Mouse (Mus musculus) neural tube, embryonic 13.5 days (tissue): ENCODE measurements around the gene Oasl2. TPM values are rescaled to one million over a fixed set of nuclear protein-coding genes. Genes with fewer than 3 reads are reported as not detected.
A peak's percentile ranks its signal among the peaks of the same experiment; 100 is the strongest.
"Not testable (repeated sequence)": the region's sequence is repeated elsewhere in the genome, so short reads cannot be mapped to it uniquely, and the experiment has no call there.

ENCODE experiments used
- ATAC-seq: fragments of 200-750 bp; cut with Nextera tagmentation; 2 replicates; pipeline ENCODE4 v1.8.0; 2017; ENCODE audit warnings: low read depth, mild to moderate bottlenecking, moderate TSS enrichment, moderate library complexity
- H3K27ac ChIP-seq: fragments of 300-500 bp; sonication (generic); replicated peaks from 2 replicates; pipeline ENCODE4 v1.5.1; 2015; ENCODE audit warnings: moderate library complexity, mild to moderate bottlenecking, inconsistent platforms
- H3K27me3 ChIP-seq: fragments of 300-500 bp; sonication (generic); 2 replicates; pipeline ENCODE4 v1.6.1; 2015; ENCODE audit warnings: mild to moderate bottlenecking, inconsistent platforms
- H3K36me3 ChIP-seq: fragments of 300-500 bp; sonication (generic); 2 replicates; pipeline ENCODE4 v1.6.1; 2015; ENCODE audit warnings: mild to moderate bottlenecking, inconsistent platforms
- H3K4me1 ChIP-seq: fragments of 300-500 bp; sonication (generic); replicated peaks from 2 replicates; pipeline ENCODE4 v1.6.1; 2015; ENCODE audit warnings: inconsistent platforms
- H3K4me2 ChIP-seq: fragments of 300-500 bp; sonication (generic); 2 replicates; pipeline ENCODE4 v1.6.1; 2015; ENCODE audit warnings: inconsistent platforms, mild to moderate bottlenecking, moderate library complexity
- H3K4me3 ChIP-seq: fragments of 300-500 bp; sonication (generic); 2 replicates; pipeline ENCODE4 v1.5.1; 2015; ENCODE audit warnings: mild to moderate bottlenecking, inconsistent platforms
- H3K9ac ChIP-seq: fragments of 300-500 bp; sonication (generic); 2 replicates; pipeline ENCODE4 v1.6.1; 2015; ENCODE audit warnings: moderate library complexity, mild to moderate bottlenecking, inconsistent platforms
- H3K9me3 ChIP-seq: fragments of 300-500 bp; sonication (generic); 2 replicates; pipeline ENCODE4 v1.6.1; 2016; ENCODE audit warnings: inconsistent platforms
- WGBS: fragments of 180-500 bp; shearing (Covaris S2); methylation state at CpG from one replicate; pipeline ENCODE4 v1.1.7; 2015; 5-methylcytosine and 5-hydroxymethylcytosine counted together
- polyA plus RNA-seq: library from polyadenylated mRNA; unstranded; fragments of >200 nt; fragmentation: Nextera tagmentation; extraction: Ambion mirVana; gene quantifications from 2 replicates; pipeline ENCODE4 v1.2.1, GENCODE M21; 2015

Oasl2 gene
- polyA plus RNA-seq, 1 experiment from 2014 or later, result 5.1 TPM

DNA sequence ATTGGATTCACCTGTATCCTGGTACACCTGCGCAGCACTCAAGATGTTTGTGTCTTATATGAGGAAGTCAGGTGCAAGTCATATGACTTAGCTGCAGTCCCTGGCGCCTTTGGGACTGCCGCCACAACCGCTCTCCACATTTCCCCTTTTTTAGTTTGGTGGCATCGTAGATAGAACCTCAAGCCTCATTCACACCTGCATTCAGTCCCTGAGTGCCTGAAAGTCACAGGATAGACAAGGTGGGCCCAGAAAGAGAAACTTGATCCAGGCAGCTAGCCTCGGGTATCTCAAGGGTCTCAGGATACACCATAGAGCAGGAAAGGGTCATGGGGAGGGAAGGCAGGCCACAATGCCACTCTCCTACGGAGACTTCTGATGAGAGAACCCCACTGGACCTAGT lies 14.4 kb upstream of the Oasl2 start:
- WGBS, result 95% methylated on average over 7 of the region's 7 CpGs
- H3K27me3 ChIP-seq, H3K4me1 ChIP-seq, H3K36me3 ChIP-seq, H3K9me3 ChIP-seq, ATAC-seq, H3K4me2 ChIP-seq, H3K4me3 ChIP-seq, H3K27ac ChIP-seq, H3K9ac ChIP-seq: not testable (repeated sequence)

DNA sequence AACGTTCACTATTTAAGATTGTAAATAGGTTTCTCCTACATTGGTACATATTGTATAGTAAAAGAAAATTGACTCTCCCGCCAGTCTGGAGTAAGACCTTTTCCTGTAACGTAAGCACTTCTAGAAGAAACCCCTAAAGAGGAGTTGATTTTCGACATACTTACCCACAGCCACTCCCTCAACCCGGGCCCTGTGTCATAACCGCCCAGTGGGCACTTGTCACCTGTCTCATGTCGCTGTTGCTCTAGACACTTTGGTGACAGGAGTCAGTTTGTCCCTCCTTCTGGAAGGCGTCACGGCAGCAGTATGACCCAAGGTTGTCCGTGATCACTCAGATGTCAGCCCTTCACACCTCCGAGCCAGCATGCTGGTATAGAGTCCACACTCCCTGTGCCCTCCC lies 13.7 kb upstream of the Oasl2 start:
- H3K27me3 ChIP-seq, result no peaks in the 10 kb centered on the region
- H3K27ac ChIP-seq, result no peak overlapping the region
- no peaks in the 10 kb centered on the region for H3K9me3 ChIP-seq
- H3K4me1 ChIP-seq, result no peaks in the 10 kb centered on the region
- H3K9ac ChIP-seq, result no peak overlapping the region
- H3K4me2 ChIP-seq, result no peak overlapping the region
- no peak overlapping the region for H3K4me3 ChIP-seq
- WGBS, result 93% methylated on average over 11 of the region's 11 CpGs
- no peaks in the 10 kb centered on the region for H3K36me3 ChIP-seq
- no peak for ATAC-seq

DNA sequence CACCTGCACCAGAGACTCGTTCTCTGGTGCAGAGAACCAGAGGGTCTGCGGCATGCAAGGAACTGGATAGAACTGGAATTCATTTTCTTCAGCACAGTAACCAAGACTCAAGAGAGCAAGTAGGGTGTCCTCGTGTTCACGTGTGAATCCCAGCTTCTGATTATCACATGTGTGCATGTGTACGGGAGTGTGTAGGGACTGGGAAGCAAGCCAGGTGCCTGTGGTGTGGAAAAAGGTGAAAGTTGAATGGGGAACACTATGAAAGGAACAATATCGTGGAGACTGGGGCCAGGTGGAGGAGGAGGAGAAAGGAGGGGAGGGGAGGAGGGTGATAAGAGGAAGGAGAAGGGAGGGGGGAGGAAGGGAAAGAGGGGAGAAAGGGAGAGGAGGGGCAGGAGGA lies 9.9 kb upstream of the Oasl2 start:
- Histone ChIP-seq H3K36me3 (no peaks in the 10 kb centered on the region), H3K9me3 (no peaks in the 10 kb centered on the region), H3K4me2 (no peak overlapping the region), H3K27me3 (no peaks in the 10 kb centered on the region), H3K27ac (no peak overlapping the region), H3K9ac (no peak overlapping the region), H3K4me3 (no peak overlapping the region), H3K4me1 (no peaks in the 10 kb centered on the region)
- WGBS, result 82% methylated on average over 6 of the region's 6 CpGs
- no peak for ATAC-seq

DNA sequence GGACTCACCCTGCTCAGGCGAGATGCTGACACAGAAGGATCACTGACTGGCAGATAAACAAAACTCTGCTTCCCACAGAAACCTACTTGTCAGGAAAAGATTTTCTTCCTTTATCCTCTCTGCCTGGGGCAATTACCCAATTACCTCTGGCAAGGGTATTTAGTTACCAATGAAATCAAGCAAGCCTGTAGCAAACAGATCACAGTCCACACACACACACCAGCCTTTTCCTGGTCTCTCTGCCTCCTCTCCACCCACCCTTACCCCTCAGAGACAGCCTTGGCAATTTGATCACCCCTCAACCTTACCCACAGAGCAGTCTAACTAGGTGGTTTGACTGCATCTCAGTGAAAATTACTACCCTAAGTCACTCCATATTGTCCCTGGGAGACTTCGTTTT lies 7.7 kb upstream of the Oasl2 start:
- Histone ChIP-seq H3K4me2 (no peak overlapping the region), H3K4me3 (no peak overlapping the region), H3K27me3 (no peaks in the 10 kb centered on the region), H3K9me3 (no peaks in the 10 kb centered on the region), H3K27ac (no peak overlapping the region), H3K36me3 (no peaks in the 10 kb centered on the region), H3K4me1 (no peaks in the 10 kb centered on the region), H3K9ac (no peak overlapping the region)
- ATAC-seq, result no peak
- 84% methylated on average over 2 of the region's 2 CpGs for WGBS

DNA sequence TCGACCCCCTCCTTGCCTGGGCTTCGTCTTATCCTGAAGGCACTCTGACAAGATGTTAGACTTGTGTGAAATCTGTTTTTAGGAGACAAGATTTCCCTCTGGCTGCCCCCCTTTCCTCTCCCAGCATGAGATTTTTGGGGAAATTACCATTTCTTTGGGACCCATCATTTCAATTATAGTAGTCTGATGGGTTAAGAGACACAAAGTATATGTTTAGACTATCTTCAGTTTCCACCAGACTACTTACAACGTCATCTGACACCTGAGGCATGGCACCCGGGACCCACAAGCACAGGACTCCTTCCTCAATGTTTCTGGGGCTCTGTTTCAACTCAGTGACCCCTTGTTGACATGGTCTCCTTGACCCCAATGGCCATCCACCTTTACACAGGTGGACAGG lies 1.2 kb upstream of the Oasl2 start:
- Histone ChIP-seq H3K4me1 (no peaks in the 10 kb centered on the region; the same call in 1 of the 2 replicates), H3K4me3 (no peak overlapping the region), H3K9me3 (no peaks in the 10 kb centered on the region), H3K27me3 (no peaks in the 10 kb centered on the region), H3K36me3 (no peaks in the 10 kb centered on the region), H3K4me2 (no peak overlapping the region), H3K9ac (no peak overlapping the region), H3K27ac (no peak overlapping the region)
- 88% methylated on average over 4 of the region's 4 CpGs for WGBS
- ATAC-seq, result no peak

DNA sequence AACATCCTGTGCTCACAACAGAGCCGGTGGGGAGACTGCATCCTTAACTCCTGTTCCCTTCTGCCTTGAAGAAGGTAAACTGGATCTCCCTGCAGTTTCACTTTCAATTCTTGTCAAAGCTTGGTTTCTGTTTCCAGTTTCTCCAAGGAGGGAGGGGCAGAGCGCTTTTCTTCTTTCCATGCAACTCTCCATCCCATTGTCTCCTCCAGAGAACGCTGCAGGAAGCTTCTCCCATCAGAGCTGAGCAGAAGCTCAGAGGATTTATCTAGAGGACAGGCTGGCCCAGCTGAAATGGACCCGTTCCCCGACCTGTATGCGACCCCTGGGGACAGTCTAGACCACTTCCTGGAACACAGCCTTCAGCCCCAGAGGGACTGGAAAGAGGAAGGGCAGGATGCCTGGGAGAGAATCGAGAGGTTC lies 648 bp downstream of the Oasl2 start:
- WGBS, result 16% methylated on average over 7 of the region's 7 CpGs
- no peak overlapping the region for H3K27ac ChIP-seq
- no peaks in the 10 kb centered on the region; the same call in 1 of the 2 replicates for H3K4me1 ChIP-seq
- H3K9me3 ChIP-seq, result no peaks in the 10 kb centered on the region
- H3K4me3 ChIP-seq, result no peak overlapping the region
- ATAC-seq, result no peak
- H3K9ac ChIP-seq, result no peak overlapping the region
- no peaks in the 10 kb centered on the region for H3K27me3 ChIP-seq
- no peaks in the 10 kb centered on the region for H3K36me3 ChIP-seq
- H3K4me2 ChIP-seq, result peak overlapping the region; percentile 24

DNA sequence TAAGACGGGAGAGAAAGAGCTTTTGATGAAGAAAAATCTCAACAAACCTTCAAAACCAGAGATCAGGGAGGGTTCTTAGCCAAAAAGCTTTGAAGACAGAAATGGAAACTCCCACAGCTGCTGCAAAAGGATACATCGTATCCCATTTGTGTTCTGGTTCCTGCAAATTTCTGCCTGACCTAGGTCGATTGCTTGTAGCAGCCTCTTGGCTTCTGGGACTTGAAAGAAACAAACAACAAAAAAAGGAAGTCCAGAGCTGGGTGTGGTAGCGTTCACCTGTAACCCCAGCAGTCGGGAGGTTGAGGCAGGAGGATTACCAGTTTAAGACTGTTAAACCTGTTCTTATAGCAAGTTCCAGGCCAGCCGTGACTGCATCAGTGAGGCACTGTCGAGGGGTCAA lies 2.1 kb downstream of the Oasl2 start:
- H3K4me2 ChIP-seq, result no peak overlapping the region
- H3K27me3 ChIP-seq, result no peaks in the 10 kb centered on the region
- no peaks in the 10 kb centered on the region; the same call in 1 of the 2 replicates for H3K4me1 ChIP-seq
- no peak overlapping the region for H3K9ac ChIP-seq
- H3K36me3 ChIP-seq, result no peaks in the 10 kb centered on the region
- 84% methylated on average over 7 of the region's 7 CpGs for WGBS
- no peak overlapping the region for H3K27ac ChIP-seq
- H3K4me3 ChIP-seq, result no peak overlapping the region
- ATAC-seq, result no peak
- H3K9me3 ChIP-seq, result no peaks in the 10 kb centered on the region

DNA sequence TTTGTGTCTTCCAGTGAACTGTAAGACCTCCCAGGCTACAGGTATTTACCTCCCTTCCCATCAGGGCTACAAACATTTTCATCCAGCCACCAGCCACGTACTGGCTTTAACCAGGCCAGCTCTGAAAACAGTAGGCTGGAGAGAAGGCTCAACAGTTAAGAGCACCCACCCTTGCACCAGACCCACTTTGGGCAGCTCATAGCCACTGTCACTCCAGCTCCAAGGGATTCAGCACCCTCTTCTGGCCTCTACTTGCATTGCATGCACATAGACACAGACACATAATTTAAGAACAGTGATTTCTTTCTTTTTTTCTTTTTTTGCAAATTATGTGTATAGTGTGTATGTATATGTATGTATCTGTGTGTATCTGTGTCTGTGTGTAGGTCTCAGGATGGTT lies 5.7 kb downstream of the Oasl2 start:
- Histone ChIP-seq H3K27me3 (no peaks in the 10 kb centered on the region), H3K4me1 (no peaks in the 10 kb centered on the region; the same call in 1 of the 2 replicates), H3K4me2 (no peak overlapping the region), H3K36me3 (no peaks in the 10 kb centered on the region), H3K9ac (no peak overlapping the region), H3K4me3 (no peak overlapping the region), H3K27ac (no peak overlapping the region), H3K9me3 (no peaks in the 10 kb centered on the region)
- WGBS, result 43% methylated on average over 1 of the region's 1 CpGs
- no peak for ATAC-seq

DNA sequence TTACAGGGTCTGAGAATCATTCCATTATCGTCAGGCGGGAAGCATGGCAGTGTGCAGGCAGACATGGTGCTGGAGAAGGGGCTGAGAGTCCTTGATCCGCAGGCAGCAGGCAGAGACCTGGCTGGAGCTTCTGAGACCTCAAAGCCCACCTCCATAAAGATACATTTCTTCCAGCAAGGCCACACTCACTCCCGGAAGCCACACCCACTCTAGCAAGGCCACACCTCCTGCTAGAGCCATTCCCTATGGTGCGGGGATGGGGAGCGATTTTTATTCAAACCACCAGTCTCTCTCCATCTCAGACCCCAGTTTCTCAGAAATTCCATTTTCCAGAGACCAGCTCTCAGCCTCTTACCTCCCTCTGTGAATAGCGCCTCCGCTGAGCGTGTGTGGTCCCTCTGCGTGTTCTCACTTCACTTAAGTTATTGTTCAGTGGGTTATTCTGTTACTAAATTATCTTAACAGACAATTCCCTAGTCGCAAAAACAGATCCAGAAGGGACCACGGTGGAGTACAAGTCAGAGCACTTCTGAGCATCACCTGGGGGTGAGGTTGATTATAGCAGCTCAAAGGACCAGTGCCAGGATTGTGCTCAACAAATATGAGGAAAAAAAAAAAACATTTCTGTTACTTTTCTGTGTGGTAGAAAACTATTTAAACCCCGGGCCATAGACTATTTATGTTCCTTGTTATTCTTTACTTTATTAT lies 12.0 kb downstream of the Oasl2 start:
- Histone ChIP-seq H3K4me1 (no peaks in the 10 kb centered on the region), H3K9me3 (no peaks in the 10 kb centered on the region), H3K4me2 (no peak overlapping the region), H3K27ac (no peak overlapping the region), H3K9ac (no peak overlapping the region), H3K27me3 (no peaks in the 10 kb centered on the region), H3K36me3 (no peaks in the 10 kb centered on the region), H3K4me3 (no peak overlapping the region)
- ATAC-seq, result no peak
- WGBS, result 47% methylated on average over 13 of the region's 13 CpGs

DNA sequence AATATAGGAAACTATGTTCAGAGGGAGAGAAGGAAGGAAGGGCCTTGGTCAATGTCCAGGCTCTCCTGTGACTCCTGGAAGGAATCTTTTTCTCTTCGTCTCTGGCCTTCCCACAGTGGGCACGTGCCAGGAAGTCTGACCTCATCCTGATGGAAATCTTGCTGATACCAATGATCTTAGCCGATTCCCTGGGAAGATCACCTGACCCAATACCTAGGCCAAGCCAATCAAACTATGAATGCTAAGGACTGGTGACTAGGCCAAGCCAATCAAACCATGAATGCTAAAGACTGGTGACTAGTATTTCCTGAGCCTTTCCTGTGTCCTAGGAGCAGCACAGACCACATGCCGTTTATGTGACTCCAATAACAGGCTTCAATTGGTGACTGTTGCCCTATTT lies 16.9 kb downstream of the Oasl2 start:
- WGBS, result 74% methylated on average over 4 of the region's 4 CpGs
- no peak overlapping the region for H3K27ac ChIP-seq
- no peaks in the 10 kb centered on the region for H3K27me3 ChIP-seq
- no peaks in the 10 kb centered on the region for H3K36me3 ChIP-seq
- ATAC-seq, result no peak
- no peaks in the 10 kb centered on the region for H3K4me1 ChIP-seq
- no peaks in the 10 kb centered on the region for H3K9me3 ChIP-seq
- H3K9ac ChIP-seq, result no peak overlapping the region
- H3K4me3 ChIP-seq, result no peak overlapping the region
- no peak overlapping the region for H3K4me2 ChIP-seq

DNA sequence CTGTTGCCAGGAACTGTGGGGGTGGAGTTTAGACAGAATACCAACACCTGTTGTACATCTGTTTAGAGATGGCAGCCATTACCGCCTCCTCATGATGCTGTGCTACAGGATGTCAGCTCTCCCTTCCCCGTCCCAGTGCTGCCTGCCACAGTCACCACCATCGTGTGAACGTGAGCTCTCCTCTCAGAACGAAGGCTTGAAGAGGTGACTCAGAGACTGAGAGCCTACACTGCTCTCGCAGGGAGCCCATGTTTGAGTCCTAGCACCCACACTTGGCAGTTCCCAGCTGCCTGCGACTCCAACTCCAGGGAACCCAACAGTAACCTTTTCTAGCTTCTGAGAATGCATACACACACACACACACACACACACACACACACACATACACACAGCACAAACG lies 18.1 kb downstream of the Oasl2 start:
- H3K36me3 ChIP-seq, result no peaks in the 10 kb centered on the region
- no peak overlapping the region for H3K4me2 ChIP-seq
- no peak overlapping the region for H3K9ac ChIP-seq
- H3K4me1 ChIP-seq, result no peaks in the 10 kb centered on the region
- 83% methylated on average over 8 of the region's 8 CpGs for WGBS
- no peaks in the 10 kb centered on the region for H3K9me3 ChIP-seq
- no peaks in the 10 kb centered on the region for H3K27me3 ChIP-seq
- H3K27ac ChIP-seq, result no peak overlapping the region
- H3K4me3 ChIP-seq, result no peak overlapping the region
- no peak for ATAC-seq

DNA sequence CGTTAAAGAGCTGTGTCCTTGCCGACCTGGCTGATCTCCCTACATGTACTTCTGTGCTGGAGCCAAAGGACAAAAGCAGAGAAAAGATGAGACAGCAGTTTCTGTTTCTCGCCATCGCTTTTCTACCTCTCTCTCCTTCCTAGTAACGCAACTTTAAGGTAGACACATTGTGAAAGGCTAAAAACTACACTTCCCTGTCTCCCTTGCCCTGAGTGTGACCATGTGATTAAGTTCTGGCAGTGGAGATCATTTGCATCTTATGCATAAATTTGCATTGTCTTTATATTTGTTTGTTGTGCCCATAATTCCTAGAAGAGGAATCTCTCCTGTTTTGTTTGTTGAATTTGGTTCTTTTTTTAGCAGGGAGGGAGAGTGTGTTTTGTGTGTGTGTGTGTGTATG lies 19.1 kb downstream of the Oasl2 start:
- Histone ChIP-seq H3K36me3 (no peaks in the 10 kb centered on the region), H3K4me3 (no peak overlapping the region), H3K27ac (no peak overlapping the region), H3K9ac (no peak overlapping the region), H3K4me1 (no peaks in the 10 kb centered on the region), H3K27me3 (no peaks in the 10 kb centered on the region), H3K9me3 (no peaks in the 10 kb centered on the region), H3K4me2 (no peak overlapping the region)
- 83% methylated on average over 5 of the region's 5 CpGs for WGBS
- no peak for ATAC-seq

DNA sequence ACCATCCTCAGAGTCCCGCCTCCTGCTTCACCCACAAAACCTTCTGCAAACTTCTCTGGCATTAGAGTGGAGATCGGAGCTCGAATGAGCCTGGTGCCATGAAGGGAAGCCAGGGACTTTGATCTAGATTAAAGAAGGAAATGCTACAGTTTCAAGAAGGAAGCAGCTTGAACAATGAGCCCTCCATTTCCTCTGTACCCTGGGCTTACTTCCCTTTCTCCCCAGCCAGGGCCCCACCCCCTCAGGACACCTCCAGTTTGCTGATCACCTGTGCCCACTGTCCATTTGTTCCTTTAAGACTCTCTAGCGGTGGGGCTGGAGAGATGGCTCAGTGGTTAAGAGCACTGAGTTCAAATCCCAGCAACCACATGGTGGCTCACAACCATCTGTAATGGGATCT lies 20.0 kb downstream of the Oasl2 start:
- Histone ChIP-seq H3K36me3 (no peaks in the 10 kb centered on the region), H3K27me3 (no peaks in the 10 kb centered on the region), H3K9ac (no peak overlapping the region), H3K27ac (no peak overlapping the region), H3K9me3 (no peaks in the 10 kb centered on the region), H3K4me3 (no peak overlapping the region), H3K4me1 (no peaks in the 10 kb centered on the region), H3K4me2 (no peak overlapping the region)
- 81% methylated on average over 4 of the region's 4 CpGs for WGBS
- ATAC-seq, result no peak
